Mouse (Mus musculus) lung, postnatal 0 days (tissue): ENCODE results near the gene Golph3l.

Experiments used
- CTCF ChIP-seq: IDR thresholded peaks from 2 replicates; pipeline ENCODE4 v1.5.1; 2016; ENCODE audit warnings: antibody characterized with exemption, mild to moderate bottlenecking
- EP300 ChIP-seq: IDR thresholded peaks from 2 replicates; pipeline ENCODE4 v1.6.1; 2016; ENCODE audit warnings: antibody characterized with exemption, mild to moderate bottlenecking, control low read depth

- TF ChIP-seq EP300 (no peak), CTCF (no peak)
These were observed 29.3 kb upstream of the Golph3l start, which contains the start of gene Hormad1 for GRCm38 (mm10) chr3:95559437-95559836.
